Mouse (Mus musculus) cortical plate, adult 2 months (tissue): ENCODE data around the gene Cdc20b.

Experiments
- CTCF ChIP-seq: fragments of 200-500 bp; IDR thresholded peaks from 2 replicates; pipeline ENCODE4 v1.5.1; 2011; ENCODE audit warnings: mild to moderate bottlenecking, control low read depth, low read length; ENCODE audit not compliant: insufficient read depth; ENCODE audit errors: extremely low read depth
- POLR2A ChIP-seq: fragments of 200-500 bp; IDR thresholded peaks from 2 replicates; pipeline ENCODE4 v1.6.1; 2011; ENCODE audit warnings: mild to moderate bottlenecking, low read length, control low read depth; ENCODE audit not compliant: insufficient read depth; ENCODE audit errors: extremely low read depth

DNA sequence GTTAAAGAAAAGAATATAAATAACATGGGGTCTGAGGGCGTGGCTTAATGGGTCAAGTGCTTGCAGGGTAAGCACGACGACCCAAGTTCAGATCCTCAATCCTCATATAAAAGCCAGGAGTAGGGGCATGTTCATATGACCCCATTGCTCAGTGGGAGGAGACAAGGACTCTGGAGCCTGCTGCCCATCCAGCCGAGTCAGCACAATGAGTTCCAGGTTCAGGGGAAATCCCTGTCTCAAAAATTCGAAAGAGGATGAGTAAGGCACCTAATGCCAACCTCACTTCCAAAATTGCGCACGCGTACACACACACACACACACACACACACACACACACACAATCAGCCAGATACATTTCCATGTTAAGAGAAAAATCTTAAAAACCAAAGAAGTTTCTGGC lies 12.4 kb upstream of the Cdc20b start:
- TF ChIP-seq POLR2A (no peak), CTCF (no peak)
